ENCODE assay signal across 25 mouse cellular contexts in genomic region chr4:120058157-120058556, GRCm38 (mm10). TPM values are rescaled to one million over a fixed set of nuclear protein-coding genes. Genes with fewer than 3 reads are reported as not detected.
A peak's percentile ranks its signal among the peaks of the same experiment; 100 is the strongest.
DNase-seq lines count a peak whose midpoint lies in the region; ATAC-seq and TF ChIP-seq lines count a peak whose summit lies in the region.
"Had no signal": no experiment of that assay in that cellular context is flagged by ENCODE, and none has a peak within 500 bp of the region (broad histone marks: within the 10 kb centered on the region; RNA-seq: fewer than 3 reads in every experiment).

No protein-coding gene starts in this region.

- intact Hi-C loops in left cerebral cortex, postnatal 10 days (cut with DNase I) = no loop called here

- dilution Hi-C loops in CH12.LX (cut with MboI; ENCODE audit: extremely low pct_ligation_motif_present, extremely low pct_unique_long_range_greater_than_20kb, low sequenced_read_pairs) = no loop called here

- H3K9ac ChIP-seq in midbrain, embryonic 11.5 days (ENCODE audit: low read length) = no peak overlapping the region
- H3K9ac ChIP-seq in CH12.LX (ENCODE audit: insufficient read depth, low read depth) = peak overlapping the region; percentile 68

- H3K79me2 ChIP-seq in CH12.LX (replicated peaks; ENCODE audit: control insufficient read depth, extremely low read depth, insufficient read depth, poor library complexity, severe bottlenecking) = peaks cover 40% of the 10 kb centered on the region

- H3K9me3 ChIP-seq in midbrain, embryonic 11.5 days (ENCODE audit: control insufficient read depth, low read length) = no peaks in the 10 kb centered on the region
- H3K9me3 ChIP-seq in midbrain, embryonic 10.5 days (replicated peaks) = no peaks in the 10 kb centered on the region
- H3K9me3 ChIP-seq in CH12.LX (replicated peaks; ENCODE audit: low read length) = peaks cover 3% of the 10 kb centered on the region

- WGBS in midbrain, embryonic 11.5 days = 85% methylated on average over 3 of the region's 3 CpGs
- WGBS in midbrain, embryonic 10.5 days = 86% methylated on average over 3 of the region's 3 CpGs

- TF ChIP-seq POLR2A in CH12.LX (IDR thresholded peaks at IDR 0.05; ENCODE audit: low read depth, low read length) = no peak

- in situ Hi-C loops in CH12.LX (cut with MboI; ENCODE audit: low pct_ligation_motif_present, low pct_unique_long_range_greater_than_20kb, low sequenced_read_pairs) = no loop called here

- no peak for TF ChIP-seq RAD21 in CH12.LX (IDR thresholded peaks at IDR 0.05; ENCODE audit: low read depth, low read length)

- no peak overlapping the region for H3K4me2 ChIP-seq in midbrain, embryonic 11.5 days
- H3K4me2 ChIP-seq in CH12.LX (ENCODE audit: insufficient read depth, low read depth, poor library complexity, severe bottlenecking) = peak overlapping the region; percentile 65

- DNase-seq in midbrain, embryonic 11.5 days (ENCODE audit: low spot score, missing footprints) = peak; percentile 62
- no peak for DNase-seq in midbrain, embryonic 10.5 days (ENCODE audit: low spot score)
- no peak for DNase-seq in CH12.LX (ENCODE audit: extremely low read depth)
- DNase-seq in left cerebral cortex, postnatal 10 days (ENCODE audit: extremely low spot score in 1 of 2, low spot score in 2 of 2) = no peak
- DNase-seq: adrenal gland, adult 2 months; adrenal gland, adult 8-10 months; adrenal gland, postnatal 14 days; adrenal gland, postnatal 25 days; adrenal gland, postnatal 36 days; B cell, adult 2 months; cerebellum, adult 11 months; cerebellum, adult 11-12 months; cerebellum, adult 18-20 months; cerebellum, adult 2 months had no signal

- H3K36me3 ChIP-seq in midbrain, embryonic 11.5 days (ENCODE audit: control insufficient read depth, insufficient read depth, low read length) = no peaks in the 10 kb centered on the region
- no peaks in the 10 kb centered on the region for H3K36me3 ChIP-seq in midbrain, embryonic 10.5 days
- peaks cover 0 to 36% of the 10 kb centered on the region in 2 experiments for H3K36me3 ChIP-seq in CH12.LX (replicated peaks in 1 of 2; ENCODE audit: control insufficient read depth in 1 of 2, insufficient read depth in 1 of 2, low read length in 1 of 2)
- H3K36me3 ChIP-seq: G1E had no signal

- H3K4me3 ChIP-seq in midbrain, embryonic 11.5 days (ENCODE audit: low read depth, low read length) = no peak overlapping the region
- no peak overlapping the region for H3K4me3 ChIP-seq in midbrain, embryonic 10.5 days
- peak overlapping the region; percentile 55 to 80 (median 61) for H3K4me3 ChIP-seq in CH12.LX (replicated peaks in 1 of 3; ENCODE audit: low read depth in 2 of 3, low read length in 2 of 3, poor library complexity in 1 of 3)

- ATAC-seq in midbrain, embryonic 11.5 days (ENCODE audit: low FRiP score) = no peak
- ATAC-seq: activated CD4-positive, CD25-positive, alpha-beta regulatory T cell, adult 4 months; CD4-positive, CD25-positive, alpha-beta regulatory T cell, adult 4 months; Patski had no signal

- no peak overlapping the region for H3K27ac ChIP-seq in midbrain, embryonic 11.5 days (ENCODE audit: low read depth, low read length)
- H3K27ac ChIP-seq in midbrain, embryonic 10.5 days (replicated peaks) = no peak overlapping the region
- H3K27ac ChIP-seq in CH12.LX (ENCODE audit: insufficient read depth, low read depth) = peak overlapping the region; percentile 92

- no peak for TF ChIP-seq CTCF in CH12.LX (conservative IDR thresholded peaks at IDR 0.05 in 1 of 2, IDR thresholded peaks at IDR 0.05 in 1 of 2; ENCODE audit: low read depth in 2 of 2, low read length in 2 of 2)

- H3K27me3 ChIP-seq in midbrain, embryonic 11.5 days (ENCODE audit: control insufficient read depth, insufficient read depth, low read length) = no peaks in the 10 kb centered on the region
- H3K27me3 ChIP-seq in midbrain, embryonic 10.5 days (ENCODE audit: low read depth, poor library complexity, severe bottlenecking) = no peaks in the 10 kb centered on the region
- no peaks in the 10 kb centered on the region for H3K27me3 ChIP-seq in CH12.LX (replicated peaks)
- H3K27me3 ChIP-seq: Patski had no signal

- TF ChIP-seq EP300 in CH12.LX (IDR thresholded peaks at IDR 0.05; ENCODE audit: low read length) = no peak

- no peaks in the 10 kb centered on the region for H3K4me1 ChIP-seq in midbrain, embryonic 11.5 days (ENCODE audit: control insufficient read depth, insufficient read depth, low read length)
- peaks cover 8% of the 10 kb centered on the region for H3K4me1 ChIP-seq in midbrain, embryonic 10.5 days
- peaks cover 40 to 92% of the 10 kb centered on the region in 2 experiments for H3K4me1 ChIP-seq in CH12.LX (ENCODE audit: control insufficient read depth in 1 of 2, insufficient read depth in 2 of 2)

TF ChIP-seq in CH12.LX, 34 proteins besides CTCF, POLR2A, EP300 and RAD21:
- TF ChIP-seq MYC (IDR thresholded peaks at IDR 0.05; ENCODE audit: low read depth, low read length) (no peak), GABPA (IDR thresholded peaks at IDR 0.05; ENCODE audit: insufficient replicate concordance, low read depth, low read length) (no peak), NELFE (IDR thresholded peaks at IDR 0.05; ENCODE audit: low read depth, low read length) (no peak), USF1 (IDR thresholded peaks at IDR 0.05; ENCODE audit: low read depth, low read length) (no peak)

RNA-seq across cellular contexts. Expression of gene AL607142.1, which starts 6.6 kb away (rescaled TPM):
- not detected in 2 replicates for polyA plus RNA-seq in midbrain, embryonic 11.5 days (2014; fragmentation: Nextera tagmentation; extraction: Ambion mirVana)
- polyA plus RNA-seq in midbrain, embryonic 10.5 days (2016; fragmentation: Nextera tagmentation; extraction: Ambion mirVana) = not detected in 2 replicates
- not detected in 2 replicates for total RNA-seq in CH12.LX (2012; rRNA removed)
- total RNA-seq in CH12.LX (2014; rRNA removed) = not detected in 2 replicates
- 22.0 TPM in 1 of 2 replicates, not detected in the other for polyA plus RNA-seq in CH12.LX (2012; ENCODE audit: insufficient read length, low read depth)
- not detected for total RNA-seq in left cerebral cortex, postnatal 10 days (2021)
- total RNA-seq: adrenal gland, adult 18-20 months; adrenal gland, adult 2 months; adrenal gland, adult 8-10 months; adrenal gland, postnatal 10 days; adrenal gland, postnatal 14 days; adrenal gland, postnatal 25 days; adrenal gland, postnatal 36 days; adrenal gland, postnatal 4 days; ES-E14; G1E; MEL had no signal
- polyA plus RNA-seq: activated CD4-positive, CD25-positive, alpha-beta regulatory T cell, adult 4 months; adrenal gland, adult 2 months; brain, embryonic 14.5 days; C2C12; CD4-positive, CD25-positive, alpha-beta regulatory T cell, adult 4 months; cerebellum, adult 2 months; G1E; Patski had no signal

Comparison
In these comparisons a context has a peak if more than half of its experiments do, and no peak if none do; other contexts are left out.
1. H3K4me3 ChIP-seq: peak in CH12.LX (3 of 3); none in midbrain, embryonic 11.5 days (single experiment) and midbrain, embryonic 10.5 days (single experiment).